Mouse (Mus musculus) adrenal gland, postnatal 14 days (tissue): ENCODE measurements at regions not wholly inside any gene's neighbourhood (a gene's known extent, or its start where the extent isn't known, plus 50 kb on each side); places are given as distances from the start of the nearest gene placed in this dataset.
A peak's percentile ranks its signal among the peaks of the same experiment; 100 is the strongest.

Experiments used
- DNase-seq: peaks from one replicate; pipeline ENCODE4 v3.0.0; 2021; ENCODE audit warnings: mixed read lengths

DNA sequence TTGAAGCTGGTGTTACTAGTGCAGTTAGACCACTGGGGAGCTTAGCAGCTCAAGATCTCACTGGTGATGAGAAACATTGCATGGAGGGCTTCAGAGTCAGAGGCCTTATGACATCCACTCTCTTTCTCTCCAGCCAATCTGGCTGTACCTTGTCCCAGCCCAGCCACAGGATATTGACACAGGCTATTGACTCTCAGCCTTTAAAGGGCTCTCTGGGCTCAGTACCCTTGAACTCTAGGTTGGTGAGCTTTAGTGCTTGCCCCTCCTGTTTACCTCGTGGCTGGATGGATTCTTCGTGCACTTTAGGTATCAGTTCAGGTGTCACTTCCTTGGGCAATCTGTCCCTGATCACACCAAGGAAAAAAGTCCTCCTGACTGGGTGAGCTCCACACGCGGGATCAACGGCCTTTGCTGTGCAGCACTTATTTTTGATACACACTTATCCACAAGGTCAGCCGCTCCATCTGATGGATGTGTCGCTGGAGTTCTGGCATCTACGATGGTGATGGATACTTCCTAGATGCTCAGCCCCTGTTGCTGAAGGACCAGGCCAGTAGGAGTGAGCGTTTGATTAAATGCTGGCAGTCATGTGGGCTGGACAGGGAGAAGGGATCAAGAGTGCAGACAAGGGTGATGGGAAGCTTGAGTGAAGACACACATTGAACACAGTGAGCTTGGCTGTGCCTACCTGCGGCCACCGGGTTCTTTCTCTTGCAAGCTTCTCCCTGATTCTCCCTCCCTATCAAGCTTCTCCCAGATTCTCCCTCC is 177.7 kb downstream of the Snx10 start:
- no peak for DNase-seq

DNA sequence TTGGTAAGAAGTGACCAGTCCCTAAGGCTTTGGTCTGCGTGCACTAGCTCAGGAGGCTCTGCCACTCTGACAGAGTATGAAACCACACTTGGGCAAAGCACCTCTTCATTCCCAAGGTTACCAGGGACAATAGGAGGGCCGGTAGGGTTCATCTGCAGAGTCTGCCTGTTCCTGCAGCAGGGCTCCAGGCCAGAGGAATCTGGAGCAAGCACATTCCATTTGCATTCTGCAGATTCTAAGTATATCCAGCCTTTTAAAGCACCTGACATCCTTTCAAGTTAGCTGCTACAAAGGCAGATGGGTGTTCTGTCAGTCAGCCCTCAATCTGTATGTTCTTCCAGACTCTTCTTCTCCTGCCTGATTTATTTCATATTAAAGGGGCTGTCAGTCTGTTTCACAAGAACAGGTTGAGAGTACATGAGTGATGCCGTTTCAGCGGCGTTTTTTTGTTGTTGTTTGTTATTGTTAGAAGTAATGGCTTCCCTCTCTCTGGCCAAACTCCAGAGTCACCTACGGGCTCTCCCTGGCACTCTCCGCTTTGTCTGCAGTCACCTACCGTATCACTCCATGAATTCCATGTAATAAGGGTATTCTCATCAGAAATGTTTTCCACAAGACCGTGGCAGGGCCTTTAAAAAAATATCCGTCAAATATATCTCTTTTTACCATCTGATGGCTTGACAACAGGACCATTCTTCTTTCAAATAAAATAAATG is 178.9 kb downstream of the Snx10 start:
- no peak for DNase-seq

- DNase-seq = peak; percentile 56
These were observed 184.3 kb downstream of the Snx10 start for GRCm38 (mm10) chr6:51708011-51708410.

GRCm38 (mm10) chr6:51708668-51709339 is 185.1 kb downstream of the Snx10 start:
- DNase-seq = peak; percentile 44

DNA sequence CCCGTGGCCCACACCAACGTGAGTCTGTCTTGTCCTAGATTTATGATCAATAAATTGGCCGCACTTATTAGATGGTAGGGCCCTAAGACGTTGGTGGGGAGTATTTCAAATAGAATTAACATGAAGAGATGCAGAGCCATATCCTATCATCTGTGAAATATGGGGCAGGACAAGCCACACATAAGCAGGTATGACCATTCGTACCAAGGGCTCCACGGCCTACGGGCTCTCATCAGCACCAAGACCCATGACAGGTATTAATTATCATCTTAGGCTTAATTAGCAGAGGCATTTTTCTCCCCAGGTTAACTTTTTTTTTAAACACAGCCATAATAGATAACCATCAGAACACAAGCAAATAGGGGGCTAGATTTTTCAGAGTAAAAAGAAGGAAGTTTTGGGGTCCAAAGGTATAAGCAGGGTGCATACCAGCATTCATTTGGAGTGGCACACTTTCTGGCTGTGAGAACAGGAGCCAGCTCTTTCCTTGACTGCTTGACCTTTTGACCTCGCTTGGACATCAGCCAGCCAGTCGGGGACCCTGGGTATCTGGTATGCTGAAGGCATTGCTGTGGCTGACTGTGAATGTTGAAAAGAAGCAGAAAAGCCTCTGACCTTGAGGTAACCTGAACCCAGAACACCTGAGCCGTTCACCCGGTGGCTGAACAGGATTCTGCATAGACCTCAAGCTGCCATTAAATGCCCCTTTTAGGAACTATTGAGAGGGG is 185.8 kb downstream of the Snx10 start:
- DNase-seq = peak; percentile 69

GRCm38 (mm10) chr6:51710153-51710552 is 186.5 kb downstream of the Snx10 start:
- DNase-seq = no peak

DNA sequence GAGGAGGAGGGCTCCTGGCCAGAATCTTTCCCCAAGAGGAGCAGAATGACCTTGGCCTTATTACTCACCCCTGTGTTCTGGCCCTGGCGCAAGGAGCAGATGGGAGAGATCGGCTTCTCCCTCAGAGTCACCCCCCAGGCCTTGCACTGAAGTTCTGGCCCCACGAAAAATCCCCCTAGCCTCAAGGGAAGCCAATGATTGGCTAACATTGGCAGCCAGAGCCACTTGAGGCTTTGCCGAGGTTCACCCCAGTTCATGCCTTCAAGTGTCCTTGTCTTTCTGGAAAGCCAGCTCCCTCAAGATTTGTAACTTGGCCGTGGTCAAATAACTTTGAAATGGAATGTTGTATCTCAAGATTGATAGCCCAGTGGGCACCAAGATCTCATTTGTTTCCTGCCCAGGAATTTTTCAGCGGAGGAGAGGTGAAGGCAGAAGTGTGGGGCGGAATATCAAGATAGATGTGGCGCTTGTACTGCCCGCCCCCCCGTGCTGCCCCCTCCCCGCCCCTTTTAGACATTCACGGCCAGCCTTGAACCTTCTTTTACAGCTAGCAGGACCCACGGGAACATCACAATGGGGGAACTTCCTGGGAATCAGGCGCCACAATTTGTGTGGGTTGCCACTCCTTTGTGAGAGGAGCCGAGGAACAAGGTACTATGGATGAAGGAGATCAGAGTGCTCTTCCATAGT is 187.4 kb downstream of the Snx10 start:
- peak; percentile 84 for DNase-seq

DNA sequence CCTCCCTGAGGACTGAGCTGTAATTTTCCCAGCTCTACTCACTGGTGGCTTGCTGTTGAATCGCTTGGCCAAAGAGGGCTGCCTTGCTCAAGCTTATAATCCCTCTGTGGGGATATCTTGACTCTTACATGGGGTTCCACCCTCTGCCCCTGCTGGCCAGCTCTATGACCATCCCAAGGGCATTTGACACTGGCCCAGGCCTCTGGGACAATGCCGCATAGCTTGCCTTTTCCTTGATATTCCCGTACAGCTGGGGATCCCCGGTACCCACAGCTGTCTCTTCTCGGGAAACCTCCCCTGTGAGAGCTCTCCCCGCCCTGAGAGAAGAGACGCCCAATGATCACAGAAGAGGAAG is 187.9 kb downstream of the Snx10 start:
- peak; percentile 71 for DNase-seq

GRCm38 (mm10) chr6:51715158-51715840 is 191.6 kb downstream of the Snx10 start:
- no peak for DNase-seq

GRCm38 (mm10) chr6:51717386-51717785 is 193.7 kb downstream of the Snx10 start:
- DNase-seq = no peak

GRCm38 (mm10) chr6:51720705-51721104 is 197.0 kb downstream of the Snx10 start:
- peak; percentile 57 for DNase-seq

GRCm38 (mm10) chr6:51723053-51723452 is 199.4 kb downstream of the Snx10 start:
- DNase-seq = peak; percentile 40

DNA sequence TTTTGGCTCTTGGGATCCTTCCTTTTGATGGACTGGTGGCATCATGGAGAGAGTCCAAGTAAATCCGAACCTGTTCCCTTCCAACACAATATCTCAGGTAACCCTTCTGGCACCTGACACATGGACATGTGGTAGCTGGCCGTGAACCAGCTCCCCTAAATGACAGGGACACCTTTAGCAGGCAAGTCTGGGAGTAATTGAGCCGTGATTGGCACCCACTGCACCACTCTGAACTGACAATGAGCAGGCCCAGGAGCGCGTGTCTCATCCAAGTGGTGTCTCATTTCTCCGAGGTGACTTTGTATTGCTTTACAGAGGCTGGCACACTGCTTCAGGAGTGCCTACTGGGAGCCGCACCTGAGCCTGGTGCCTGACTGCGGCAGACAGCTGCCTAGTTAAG is 203.5 kb downstream of the Snx10 start:
- DNase-seq = no peak

GRCm38 (mm10) chr6:51728816-51729562 is 205.3 kb downstream of the Snx10 start:
- DNase-seq = no peak

DNA sequence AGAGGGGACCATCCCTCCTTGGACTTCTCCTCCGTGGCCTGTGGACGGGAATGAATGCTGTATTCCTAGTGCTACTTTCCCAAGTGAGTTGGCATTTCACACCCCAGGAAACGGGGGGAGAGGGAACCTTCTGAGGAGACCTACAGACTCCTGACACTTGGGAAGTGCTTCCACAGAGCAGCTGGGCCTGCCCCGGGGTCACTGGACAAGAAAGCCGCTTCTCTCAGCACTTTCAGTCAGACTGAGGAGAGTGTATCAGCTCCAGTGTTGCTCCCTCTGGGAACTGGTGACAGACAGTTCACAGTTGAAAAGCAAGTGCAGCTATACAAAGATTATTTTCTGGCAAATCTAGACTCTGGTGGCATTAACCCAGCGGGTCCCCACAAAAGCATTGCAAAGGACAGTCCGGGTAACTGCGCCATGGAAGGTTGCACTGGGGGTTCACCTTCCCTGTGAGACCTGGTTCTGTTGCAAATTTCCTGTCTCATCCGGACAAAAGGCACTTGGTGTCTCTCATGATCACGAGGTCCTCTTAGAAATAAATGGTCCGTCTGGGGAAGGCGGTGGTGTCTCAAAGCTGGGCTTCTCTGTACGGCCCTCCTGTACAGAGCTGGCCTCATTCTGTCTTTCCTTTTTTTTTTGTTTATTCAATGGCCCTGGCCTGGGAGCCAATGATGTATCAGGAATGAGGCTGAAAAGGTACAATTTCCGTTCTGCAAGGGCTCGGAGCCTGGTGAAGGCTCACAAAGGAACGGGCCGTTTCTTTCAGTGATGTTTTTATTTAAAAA is 207.1 kb downstream of the Snx10 start:
- no peak for DNase-seq

DNA sequence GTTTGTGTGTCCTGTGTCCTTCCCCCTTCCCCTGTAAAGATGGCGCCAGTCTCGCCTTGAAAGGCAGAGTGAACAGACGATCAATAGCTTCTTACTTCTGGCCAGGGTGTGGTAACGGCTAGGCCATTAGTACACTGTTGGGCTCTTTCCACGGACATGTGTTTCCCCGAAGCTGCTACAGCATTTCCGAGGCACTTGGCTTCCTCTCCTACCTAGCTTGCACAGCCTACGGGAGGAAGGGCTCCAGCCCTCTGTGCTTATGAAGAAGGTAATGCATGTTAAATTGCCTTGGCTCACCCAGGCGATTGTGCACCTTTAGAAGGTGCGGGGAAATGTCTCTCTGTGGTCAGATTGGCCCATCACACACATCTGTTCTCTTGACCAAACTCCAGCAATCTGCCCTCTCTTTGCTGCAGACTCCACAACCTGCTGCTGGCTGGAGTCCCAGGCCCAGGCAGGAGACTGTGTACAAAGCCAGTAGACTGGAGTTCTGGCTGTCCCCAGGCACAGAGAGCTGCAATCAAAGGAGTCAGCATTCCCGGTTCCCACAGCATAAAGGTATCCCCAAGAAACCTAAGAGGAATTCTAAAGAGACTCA is 208.7 kb downstream of the Snx10 start:
- peak; percentile 67 for DNase-seq

DNA sequence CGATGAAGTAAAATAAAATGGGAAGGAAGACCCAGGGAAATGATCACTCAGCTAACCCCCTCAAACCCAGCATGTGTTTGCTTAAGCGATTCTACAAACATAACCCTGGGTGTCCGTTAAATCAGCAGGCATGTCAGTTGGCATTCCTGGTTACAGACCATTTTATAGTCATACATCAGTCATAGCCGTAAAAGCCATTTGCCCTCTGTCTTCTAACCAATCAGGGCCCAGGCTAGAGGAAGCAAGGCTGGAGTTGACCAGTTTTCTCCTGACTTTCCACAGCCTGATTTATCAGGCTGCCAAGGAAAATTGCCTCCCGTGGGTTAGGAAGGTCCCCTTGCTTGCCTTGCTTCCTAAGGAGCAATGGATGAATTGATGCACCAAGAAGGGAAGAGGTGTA is 212.3 kb downstream of the Snx10 start:
- no peak for DNase-seq

DNA sequence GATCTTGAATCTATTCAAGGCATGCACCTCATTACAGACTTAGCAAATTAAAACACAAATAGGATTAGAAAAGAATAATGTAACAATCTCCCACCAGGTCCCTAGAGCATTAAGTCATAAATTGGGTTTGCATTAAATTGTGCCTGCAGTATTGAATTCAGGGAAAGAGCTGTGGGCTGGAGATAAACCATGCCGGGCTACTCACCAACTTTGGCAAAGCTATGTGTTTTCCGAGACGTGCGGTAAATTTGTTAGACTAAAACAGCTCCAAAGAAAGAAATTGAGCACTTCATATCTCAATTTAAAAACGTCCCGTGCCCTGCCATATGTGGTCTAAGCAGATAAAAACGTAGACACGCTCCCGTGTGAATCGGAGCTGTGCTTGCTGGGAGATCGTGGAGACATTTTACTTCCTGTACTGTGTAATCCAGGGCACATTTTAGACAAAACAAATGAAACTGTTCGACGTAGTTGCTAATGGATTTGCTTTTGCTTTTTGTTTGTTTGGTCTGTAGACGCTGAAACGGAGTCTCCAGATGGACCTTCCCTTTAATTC is 219.5 kb downstream of the Snx10 start:
- DNase-seq = no peak

DNA sequence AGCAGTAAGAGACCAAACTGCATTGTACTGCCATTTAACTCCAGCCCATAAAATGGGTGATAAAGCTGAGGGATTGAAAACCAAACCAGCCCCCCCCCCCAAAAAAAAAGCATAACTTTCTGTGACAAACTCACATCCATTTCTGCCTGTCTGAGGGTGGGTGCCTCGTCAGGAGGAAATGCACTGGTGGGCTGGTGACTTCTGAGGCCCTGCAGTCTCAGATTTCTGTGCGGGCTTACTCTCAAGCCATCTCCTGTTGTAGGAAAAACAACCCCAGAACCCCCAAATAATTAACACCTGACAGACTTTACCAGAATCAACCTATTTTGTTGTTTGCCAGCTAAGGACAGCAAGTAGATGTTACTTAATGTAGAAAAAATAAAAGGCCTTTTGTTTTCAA is 220.9 kb downstream of the Snx10 start:
- DNase-seq = no peak
